9 mouse cellular contexts compared by ENCODE assay signal in genomic region chr17:15055925-15056324, GRCm38 (mm10). TPM values are rescaled to one million over a fixed set of nuclear protein-coding genes. Genes with fewer than 3 reads are reported as not detected.
A peak's percentile ranks its signal among the peaks of the same experiment; 100 is the strongest.
DNase-seq lines count a peak whose midpoint lies in the region.
"Had no signal": no experiment of that assay in that cellular context is flagged by ENCODE, and none has a peak within 500 bp of the region (broad histone marks: within the 10 kb centered on the region; RNA-seq: fewer than 3 reads in every experiment).

No protein-coding gene starts in this region.

- DNase-seq in left cerebral cortex, postnatal 14 days (ENCODE audit: low spot score in 2 of 2) = peak; percentile 39 to 67
- DNase-seq in left cerebral cortex, adult 11 months (ENCODE audit: low spot score) = no peak
- peak; percentile 68 for DNase-seq in 416B (ENCODE audit: low read depth)
- peak; percentile 18 for DNase-seq in adipocyte (ENCODE audit: low spot score)
- DNase-seq in layer of hippocampus, adult 9-10 months (ENCODE audit: low spot score) = peak; percentile 65
- no peak for DNase-seq in urinary bladder, postnatal 14 days (ENCODE audit: low spot score)
- no peak for DNase-seq in Muller cell, postnatal 12 days (ENCODE audit: inconsistent ontology term)
- DNase-seq: adrenal gland, postnatal 10 days; kidney, adult 8-10 months had no signal

- intact Hi-C loops in left cerebral cortex, postnatal 14 days (cut with DNase I) = no loop called here

RNA-seq across cellular contexts. Expression of gene Gm3448, which starts 14.6 kb away (rescaled TPM):
- total RNA-seq in left cerebral cortex, postnatal 14 days (2021) = 1 to 10 TPM; 4.5 to 8.1 TPM

RNA-seq across cellular contexts. Expression of gene Tcte3, which starts 14.6 kb away (rescaled TPM):
- under 1 TPM; 0.51 to 0.70 TPM for total RNA-seq in left cerebral cortex, postnatal 14 days (2021)

RNA-seq across cellular contexts. Expression of gene Ermard, which starts 14.9 kb away (rescaled TPM):
- 10 to 100 TPM; 44.3 to 51.9 TPM for total RNA-seq in left cerebral cortex, postnatal 14 days (2021)

RNA-seq across cellular contexts. Expression of gene Gm3435, which starts 45.9 kb away (rescaled TPM):
- 1 to 10 TPM; 2.8 to 5.2 TPM for total RNA-seq in left cerebral cortex, postnatal 14 days (2021)

Comparison
In these comparisons a context has a peak if more than half of its experiments do, and no peak if none do; other contexts are left out.
1. DNase-seq: peak in left cerebral cortex, postnatal 14 days (2 of 2), 416B (single experiment), adipocyte (single experiment) and layer of hippocampus, adult 9-10 months (single experiment); none in left cerebral cortex, adult 11 months (single experiment), urinary bladder, postnatal 14 days (single experiment) and Muller cell, postnatal 12 days (single experiment).